Mouse (Mus musculus): ENCODE results near the gene Prkar1b. TPM values are rescaled to one million over a fixed set of nuclear protein-coding genes. Genes with fewer than 3 reads are reported as not detected.

Prkar1b gene
- polyA plus RNA-seq, 1 experiment from 2014 or later, result 10.1 TPM

DNA sequence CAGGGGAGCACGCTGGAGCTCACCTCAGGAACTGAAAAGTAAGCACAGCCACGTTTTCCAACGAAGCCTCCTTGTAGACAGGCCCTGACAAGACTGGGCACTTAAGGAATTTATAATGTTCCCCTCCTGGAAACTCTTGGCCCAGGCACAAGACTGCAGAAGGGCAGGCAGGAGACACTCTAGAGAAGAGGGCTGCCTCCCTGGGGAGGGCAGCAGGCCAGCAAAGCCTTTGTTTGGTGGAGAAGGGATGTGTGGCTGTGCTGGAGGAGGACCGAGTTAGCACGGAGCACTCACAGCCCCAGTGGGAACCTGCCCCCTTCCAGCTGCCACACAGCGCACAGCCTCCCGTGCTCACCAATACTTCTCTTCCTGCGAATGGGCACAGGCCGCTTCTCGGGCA is 161.8 kb downstream of the Prkar1b start:
- Histone ChIP-seq H3K9ac (no peak overlapping the region), H3K27me3 (peaks cover 17% of the 10 kb centered on the region), H3K4me1 (replicated peaks) (peaks cover 54% of the 10 kb centered on the region), H3K4me2 (0 out of 2 replicates have a peak overlapping the region, but pooled peaks have one; percentile 30), H3K27ac (peak overlapping the region; percentile 76), H3K36me3 (peaks cover 33% of the 10 kb centered on the region), H3K4me3 (no peak overlapping the region), H3K9me3 (replicated peaks) (no peaks in the 10 kb centered on the region)
- 64% methylated on average over 10 of the region's 10 CpGs for WGBS
- no peak for ATAC-seq (replicated peaks; ENCODE audit: insufficient number of reproducible peaks, insufficient read depth, low FRiP score, low read depth)

- H3K4me2 ChIP-seq, result no peak overlapping the region
- no peak overlapping the region for H3K27ac ChIP-seq
- no peak overlapping the region for H3K4me3 ChIP-seq
- H3K9ac ChIP-seq, result no peak overlapping the region
- H3K4me1 ChIP-seq (replicated peaks), result peaks cover 36% of the 10 kb centered on the region
- WGBS, result 67% methylated on average over 7 of the region's 9 CpGs
- H3K36me3 ChIP-seq, result peaks cover 35% of the 10 kb centered on the region
- no peaks in the 10 kb centered on the region for H3K27me3 ChIP-seq
- no peaks in the 10 kb centered on the region for H3K9me3 ChIP-seq (replicated peaks)
- ATAC-seq (replicated peaks; ENCODE audit: insufficient number of reproducible peaks, insufficient read depth, low FRiP score, low read depth), result no peak
Measured at GRCm38 (mm10) chr5:138981921-138982320, 167.9 kb downstream of the Prkar1b start.

DNA sequence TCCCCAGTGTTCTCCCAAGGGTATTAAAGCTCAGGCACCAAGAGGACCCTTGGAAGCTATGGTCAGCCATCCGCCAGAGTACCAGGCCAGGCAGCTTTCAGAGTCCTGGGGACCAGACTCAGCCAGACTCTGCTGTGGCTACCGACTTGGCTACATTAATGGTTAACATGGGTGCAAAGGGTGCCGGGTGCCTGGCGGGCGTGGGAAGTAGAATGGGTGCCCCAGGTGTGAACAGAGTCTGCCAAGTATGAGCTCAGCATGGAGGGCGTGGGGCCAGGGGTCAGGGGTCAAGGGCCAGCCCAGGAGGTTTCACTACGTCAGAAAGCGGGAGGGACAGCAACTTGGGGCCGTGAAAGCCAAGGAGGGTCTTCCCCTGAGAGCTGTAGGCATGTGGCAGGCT is 169.2 kb downstream of the Prkar1b start:
- Histone ChIP-seq H3K36me3 (peaks cover 29% of the 10 kb centered on the region), H3K9ac (no peak overlapping the region), H3K4me1 (replicated peaks) (peaks cover 36% of the 10 kb centered on the region), H3K27me3 (no peaks in the 10 kb centered on the region), H3K9me3 (replicated peaks) (no peaks in the 10 kb centered on the region), H3K4me3 (no peak overlapping the region), H3K4me2 (no peak overlapping the region), H3K27ac (no peak overlapping the region)
- no peak for ATAC-seq (replicated peaks; ENCODE audit: insufficient number of reproducible peaks, insufficient read depth, low FRiP score, low read depth)
- 84% methylated on average over 9 of the region's 9 CpGs for WGBS

DNA sequence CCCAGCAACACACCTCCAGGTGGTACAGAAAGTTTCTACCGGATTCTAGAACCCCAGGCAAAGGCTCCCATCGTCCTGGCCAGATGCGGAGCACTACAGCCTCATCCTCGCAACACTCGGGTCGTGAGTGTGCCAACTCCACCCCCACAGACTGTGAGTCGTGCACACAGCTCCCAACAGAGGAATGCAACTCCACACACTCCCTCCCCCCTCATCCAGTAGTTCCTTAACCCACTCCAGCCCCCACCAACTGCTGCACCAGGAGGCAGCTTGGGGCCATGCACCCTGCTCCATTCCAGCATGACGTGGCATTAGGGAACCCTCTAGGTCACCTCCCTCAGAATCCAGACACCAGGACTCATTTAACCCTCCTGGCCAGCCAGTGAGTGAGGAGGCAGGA is 170.0 kb downstream of the Prkar1b start:
- Histone ChIP-seq H3K4me2 (no peak overlapping the region), H3K36me3 (peaks cover 27% of the 10 kb centered on the region), H3K27ac (no peak overlapping the region), H3K9me3 (replicated peaks) (no peaks in the 10 kb centered on the region), H3K4me3 (no peak overlapping the region), H3K27me3 (no peaks in the 10 kb centered on the region), H3K9ac (no peak overlapping the region), H3K4me1 (replicated peaks) (peaks cover 36% of the 10 kb centered on the region)
- ATAC-seq (replicated peaks; ENCODE audit: insufficient number of reproducible peaks, insufficient read depth, low FRiP score, low read depth), result peak; percentile 47; the same call in 1 of the 2 replicates
- WGBS, result 35% methylated on average over 8 of the region's 8 CpGs

DNA sequence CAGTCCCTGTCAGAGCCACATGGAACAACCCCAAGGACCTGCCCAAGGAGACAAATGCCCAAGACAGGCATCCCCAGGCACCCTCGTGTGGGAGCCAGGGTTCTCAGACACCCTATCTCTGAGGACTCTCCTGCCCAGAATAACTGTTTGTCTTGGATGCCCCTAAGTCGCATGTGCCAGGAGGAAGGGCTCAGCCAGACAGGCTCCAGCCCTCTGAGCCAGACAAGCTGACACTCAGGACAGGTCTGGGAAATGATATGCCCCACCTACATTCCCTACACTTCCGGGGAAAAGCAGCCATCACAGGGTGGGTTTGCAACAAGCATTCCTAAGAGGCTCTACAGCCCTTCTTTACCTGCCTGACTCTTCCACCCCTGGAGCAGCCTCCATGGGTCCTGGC is 172.0 kb downstream of the Prkar1b start:
- Histone ChIP-seq H3K36me3 (peaks cover 17% of the 10 kb centered on the region; the same call in 1 of the 2 replicates), H3K9me3 (replicated peaks) (no peaks in the 10 kb centered on the region), H3K4me2 (no peak overlapping the region), H3K4me3 (no peak overlapping the region), H3K27ac (0 out of 2 replicates have a peak overlapping the region, but pooled peaks have one; percentile 31), H3K9ac (no peak overlapping the region), H3K4me1 (replicated peaks) (peaks cover 44% of the 10 kb centered on the region), H3K27me3 (no peaks in the 10 kb centered on the region)
- WGBS, result 25% methylated on average over 3 of the region's 3 CpGs
- ATAC-seq (replicated peaks; ENCODE audit: insufficient number of reproducible peaks, insufficient read depth, low FRiP score, low read depth), result no peak

- H3K27me3 ChIP-seq, result no peaks in the 10 kb centered on the region
- H3K4me1 ChIP-seq (replicated peaks), result peaks cover 43% of the 10 kb centered on the region
- WGBS, result 93% methylated on average over 8 of the region's 8 CpGs
- no peak overlapping the region for H3K9ac ChIP-seq
- H3K27ac ChIP-seq, result peak overlapping the region; percentile 30
- peaks cover 17% of the 10 kb centered on the region; the same call in 1 of the 2 replicates for H3K36me3 ChIP-seq
- no peaks in the 10 kb centered on the region for H3K9me3 ChIP-seq (replicated peaks)
- no peak for ATAC-seq (replicated peaks; ENCODE audit: insufficient number of reproducible peaks, insufficient read depth, low FRiP score, low read depth)
- no peak overlapping the region for H3K4me2 ChIP-seq
- no peak overlapping the region for H3K4me3 ChIP-seq
Measured at GRCm38 (mm10) chr5:138974911-138975485, 174.8 kb downstream of the Prkar1b start.

GRCm38 (mm10) chr5:138973480-138973879 is 176.3 kb downstream of the Prkar1b start:
- WGBS, result 69% methylated on average over 6 of the region's 6 CpGs
- Histone ChIP-seq H3K9me3 (replicated peaks) (no peaks in the 10 kb centered on the region), H3K4me1 (replicated peaks) (peaks cover 42% of the 10 kb centered on the region), H3K27me3 (no peaks in the 10 kb centered on the region), H3K36me3 (peaks cover 13% of the 10 kb centered on the region; the same call in 1 of the 2 replicates), H3K9ac (no peak overlapping the region), H3K4me2 (no peak overlapping the region), H3K27ac (no peak overlapping the region), H3K4me3 (no peak overlapping the region)
- no peak for ATAC-seq (replicated peaks; ENCODE audit: insufficient number of reproducible peaks, insufficient read depth, low FRiP score, low read depth)

- Histone ChIP-seq H3K27me3 (no peaks in the 10 kb centered on the region), H3K4me1 (replicated peaks) (peaks cover 40% of the 10 kb centered on the region), H3K9ac (no peak overlapping the region), H3K9me3 (replicated peaks) (no peaks in the 10 kb centered on the region), H3K36me3 (peaks cover 7% of the 10 kb centered on the region; the same call in 1 of the 2 replicates), H3K27ac (no peak overlapping the region), H3K4me2 (no peak overlapping the region), H3K4me3 (no peak overlapping the region)
- WGBS, result 58% methylated on average over 9 of the region's 9 CpGs
- ATAC-seq (replicated peaks; ENCODE audit: insufficient number of reproducible peaks, insufficient read depth, low FRiP score, low read depth), result no peak
Measured at GRCm38 (mm10) chr5:138971405-138971804, 178.4 kb downstream of the Prkar1b start.

DNA sequence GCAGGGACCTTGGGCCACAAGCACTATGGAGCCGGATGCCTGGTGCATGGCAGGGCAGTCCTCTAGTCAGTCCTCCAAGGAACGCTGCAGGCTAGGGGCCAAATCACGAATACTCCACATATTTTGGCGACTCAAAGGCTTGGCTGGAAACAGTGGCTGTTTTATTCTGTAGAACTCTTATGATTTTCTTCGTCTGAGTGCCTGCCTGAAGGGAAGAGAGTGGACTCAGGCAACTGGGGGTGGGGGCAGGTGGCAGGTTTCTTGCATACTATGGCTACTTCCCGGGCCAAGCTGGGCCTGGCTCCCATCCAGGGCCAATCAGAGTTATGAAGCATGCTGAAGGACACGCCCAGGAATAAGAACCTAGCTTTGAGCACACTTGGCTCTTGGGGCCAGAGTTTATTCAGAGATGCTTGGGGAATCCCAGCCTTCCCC is 179.7 kb downstream of the Prkar1b start:
- H3K27me3 ChIP-seq, result no peaks in the 10 kb centered on the region
- H3K4me3 ChIP-seq, result no peak overlapping the region
- H3K27ac ChIP-seq, result peak overlapping the region; percentile 81
- ATAC-seq (replicated peaks; ENCODE audit: insufficient number of reproducible peaks, insufficient read depth, low FRiP score, low read depth), result peak; percentile 54
- peaks cover 51% of the 10 kb centered on the region for H3K4me1 ChIP-seq (replicated peaks)
- no peak overlapping the region for H3K9ac ChIP-seq
- H3K9me3 ChIP-seq (replicated peaks), result no peaks in the 10 kb centered on the region
- H3K36me3 ChIP-seq, result peaks cover under 1% of the 10 kb centered on the region; the same call in 1 of the 2 replicates
- peak overlapping the region; percentile 21; the same call in 1 of the 2 replicates for H3K4me2 ChIP-seq
- WGBS, result 17% methylated on average over 7 of the region's 7 CpGs

Other genes starting within 250 kb of the Prkar1b start
- 46.0 and 51.1 TPM in 2 replicates for gene Pdgfa, start 152.6 kb downstream of the Prkar1b start, polyA plus RNA-seq (2015; fragmentation: Nextera tagmentation; extraction: Ambion mirVana)
- 5.0 and 8.5 TPM in 2 replicates for gene Dnaaf5, start 222 bp upstream of the Prkar1b start, polyA plus RNA-seq (2015; fragmentation: Nextera tagmentation; extraction: Ambion mirVana)
- 32.4 and 38.9 TPM in 2 replicates for gene Sun1, start 50.6 kb upstream of the Prkar1b start, polyA plus RNA-seq (2015; fragmentation: Nextera tagmentation; extraction: Ambion mirVana)
- 132 and 146 TPM in 2 replicates for gene Get4, start 102.3 kb upstream of the Prkar1b start, polyA plus RNA-seq (2015; fragmentation: Nextera tagmentation; extraction: Ambion mirVana)
- 1.9 and 3.1 TPM in 2 replicates for gene Adap1, start 175.6 kb upstream of the Prkar1b start, polyA plus RNA-seq (2015; fragmentation: Nextera tagmentation; extraction: Ambion mirVana)
- 69.7 and 77.3 TPM in 2 replicates for gene Cox19, start 201.4 kb upstream of the Prkar1b start, polyA plus RNA-seq (2015; fragmentation: Nextera tagmentation; extraction: Ambion mirVana)
- 0.47 TPM in 1 of 2 replicates, not detected in the other for gene Cyp2w1, start 202.6 kb upstream of the Prkar1b start, polyA plus RNA-seq (2015; fragmentation: Nextera tagmentation; extraction: Ambion mirVana)
- gene Gpr146, start 227.7 kb upstream of the Prkar1b start, polyA plus RNA-seq (2015; fragmentation: Nextera tagmentation; extraction: Ambion mirVana), result 14.0 and 14.7 TPM in 2 replicates